Mouse (Mus musculus) right cerebral cortex, postnatal 10 days (tissue): ENCODE measurements around the gene Slc2a9.

Experiments
- DNase-seq, 2 experiments: peaks; one replicate each; pipeline ENCODE4 v3.0.0; 2021; ENCODE audit warnings: low spot score in 2 of 2

Gene Slc2a9

GRCm38 (mm10) chr5:38500043-38500442 lies 2.9 kb downstream of the Slc2a9 start:
- no peak for DNase-seq

- peak; percentile 56 to 59 for DNase-seq
Measured at GRCm38 (mm10) chr5:38499316-38499811, 3.6 kb downstream of the Slc2a9 start.

- no peak for DNase-seq
Measured at GRCm38 (mm10) chr5:38498479-38498878, 4.5 kb downstream of the Slc2a9 start.

- no peak for DNase-seq
Measured at GRCm38 (mm10) chr5:38496491-38497057, 6.4 kb downstream of the Slc2a9 start.

GRCm38 (mm10) chr5:38493890-38494289 lies 9.1 kb downstream of the Slc2a9 start:
- no peak for DNase-seq

GRCm38 (mm10) chr5:38491763-38492162 lies 11.2 kb downstream of the Slc2a9 start:
- no peak for DNase-seq

- DNase-seq, result no peak
Measured at GRCm38 (mm10) chr5:38489739-38490138, 13.2 kb downstream of the Slc2a9 start.

- DNase-seq, result no peak
Measured at GRCm38 (mm10) chr5:38488673-38489615, 14.0 kb downstream of the Slc2a9 start.

GRCm38 (mm10) chr5:38488026-38488425 lies 14.9 kb downstream of the Slc2a9 start:
- no peak for DNase-seq

- DNase-seq, result no peak
Measured at GRCm38 (mm10) chr5:38487247-38487646, 15.7 kb downstream of the Slc2a9 start.

GRCm38 (mm10) chr5:38485946-38486345 lies 17.0 kb downstream of the Slc2a9 start:
- DNase-seq, result no peak

- no peak for DNase-seq
Measured at GRCm38 (mm10) chr5:38483518-38484110, 19.3 kb downstream of the Slc2a9 start.

GRCm38 (mm10) chr5:38480822-38481707 lies 21.9 kb downstream of the Slc2a9 start:
- no peak for DNase-seq

GRCm38 (mm10) chr5:38479908-38480725 lies 22.8 kb downstream of the Slc2a9 start:
- peak in 1 of 2 experiments; percentile 27 for DNase-seq

GRCm38 (mm10) chr5:38479545-38479907 lies 23.4 kb downstream of the Slc2a9 start:
- DNase-seq, result peak in 1 of 2 experiments; percentile 16

- peak in 1 of 2 experiments; percentile 39 for DNase-seq
Measured at GRCm38 (mm10) chr5:38479027-38479426, 23.9 kb downstream of the Slc2a9 start.

GRCm38 (mm10) chr5:38477731-38478445 lies 25.1 kb downstream of the Slc2a9 start:
- DNase-seq, result peak in 1 of 2 experiments; percentile 20

- DNase-seq, result peak; percentile 69 to 80
Measured at GRCm38 (mm10) chr5:38476861-38477565, 25.9 kb downstream of the Slc2a9 start.

GRCm38 (mm10) chr5:38470881-38471280 lies 32.1 kb downstream of the Slc2a9 start:
- peak in 1 of 2 experiments; percentile 6 for DNase-seq
